Mouse (Mus musculus): ENCODE measurements around the gene Elf1.

GRCm38 (mm10) chr14:79516751-79517150 is 35.8 kb downstream of the Elf1 start:
- TF ChIP-seq CTCF (IDR thresholded peaks at IDR 0.05; ENCODE audit: control insufficient read depth, insufficient read depth, insufficient replicate concordance, low read depth, low read length) (no peak), POLR2A (IDR thresholded peaks at IDR 0.05; ENCODE audit: control insufficient read depth, low read depth, low read length) (no peak)
